Mouse (Mus musculus) forebrain, embryonic 14.5 days (tissue): Measurements from ENCODE around the gene Ankrd27. TPM values are rescaled to one million over a fixed set of nuclear protein-coding genes. Genes with fewer than 3 reads are reported as not detected.
"Not testable (repeated sequence)": the region's sequence is repeated elsewhere in the genome, so short reads cannot be mapped to it uniquely, and the experiment has no call there.

Experiments used
- ATAC-seq: fragments of 200-750 bp; cut with Nextera tagmentation; 2 replicates; pipeline ENCODE4 v1.8.0; 2017; ENCODE audit warnings: mild to moderate bottlenecking, moderate library complexity
- DNase-seq: peaks from one replicate; pipeline ENCODE4 v3.0.0-alpha.2; 2015; ENCODE audit warnings: low spot score
- H3K27ac ChIP-seq: fragments of 300-500 bp; sonication (generic); 2 replicates; pipeline ENCODE4 v1.5.1; 2014; ENCODE audit warnings: low read depth, mild to moderate bottlenecking, control low read depth, low read length, moderate library complexity
- H3K27me3 ChIP-seq: fragments of 300-500 bp; sonication (generic); replicated peaks from 2 replicates; pipeline ENCODE4 v1.6.1; 2014; ENCODE audit warnings: low read length, control low read depth, mixed read lengths; ENCODE audit not compliant: control insufficient read depth, insufficient read depth
- H3K36me3 ChIP-seq: fragments of 300-500 bp; sonication (generic); 2 replicates; pipeline ENCODE4 v1.6.1; 2014; ENCODE audit warnings: low read length, control low read depth; ENCODE audit not compliant: control insufficient read depth, insufficient read depth
- H3K4me1 ChIP-seq: fragments of 300-500 bp; sonication (generic); 2 replicates; pipeline ENCODE4 v1.6.1; 2014; ENCODE audit warnings: antibody characterized with exemption, low read length, control low read depth; ENCODE audit not compliant: control insufficient read depth, insufficient read depth
- H3K4me2 ChIP-seq: fragments of 300-500 bp; sonication (generic); 2 replicates; pipeline ENCODE4 v1.6.1; 2014; ENCODE audit warnings: mild to moderate bottlenecking, control low read depth, low read length
- H3K4me3 ChIP-seq: fragments of 300-500 bp; sonication (generic); 2 replicates; pipeline ENCODE4 v1.5.1; 2014; ENCODE audit warnings: low read depth, low read length, control low read depth
- H3K9ac ChIP-seq: fragments of 300-500 bp; sonication (generic); 2 replicates; pipeline ENCODE4 v1.6.1; 2014; ENCODE audit warnings: mild to moderate bottlenecking, low read length, control low read depth, moderate library complexity
- H3K9me3 ChIP-seq: fragments of 300-500 bp; sonication (generic); replicated peaks from 2 replicates; pipeline ENCODE4 v1.6.1; 2016; ENCODE audit warnings: low read length, control low read depth, mixed read lengths; ENCODE audit not compliant: control insufficient read depth
- WGBS: fragments of 180-500 bp; shearing (Covaris S2); extraction: QIAGEN DNeasy Blood & Tissue Kit; methylation state at CpG from one replicate; pipeline ENCODE4 v1.1.7; 2014; 5-methylcytosine and 5-hydroxymethylcytosine counted together
- polyA plus RNA-seq: library from polyadenylated mRNA; unstranded; fragments of >200 nt; fragmentation: Nextera tagmentation; extraction: Ambion mirVana; gene quantifications from 2 replicates; pipeline ENCODE4 v1.2.1, GENCODE M21; 2014

Ankrd27 gene
- polyA plus RNA-seq, 1 experiment from 2014 or later: 21.8 TPM

DNA sequence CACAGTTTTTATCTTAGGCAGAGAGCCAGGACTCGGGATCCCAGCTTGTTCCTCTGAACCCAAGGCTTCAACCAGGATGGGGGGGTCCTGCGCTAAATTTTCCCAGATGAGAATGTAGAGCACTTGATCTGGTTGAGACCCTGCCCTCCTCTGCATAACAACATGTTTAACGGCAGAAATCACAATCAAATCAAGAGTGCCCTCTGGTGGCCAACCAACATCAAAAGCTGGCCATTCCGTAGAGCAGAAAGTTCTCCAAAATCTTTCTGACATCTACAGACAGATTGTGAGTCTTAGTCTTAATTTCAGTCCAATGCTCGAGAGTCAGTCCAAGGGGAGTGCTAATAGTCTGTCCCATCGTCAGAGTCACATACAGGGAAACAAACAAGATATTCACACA lies 15.2 kb upstream of the Ankrd27 start:
- 17% methylated on average over 6 of the region's 6 CpGs for WGBS
- H3K4me3 ChIP-seq, H3K4me1 ChIP-seq, H3K4me2 ChIP-seq, H3K9ac ChIP-seq, H3K27ac ChIP-seq, H3K27me3 ChIP-seq, H3K9me3 ChIP-seq, H3K36me3 ChIP-seq, ATAC-seq, DNase-seq: not testable (repeated sequence)

DNA sequence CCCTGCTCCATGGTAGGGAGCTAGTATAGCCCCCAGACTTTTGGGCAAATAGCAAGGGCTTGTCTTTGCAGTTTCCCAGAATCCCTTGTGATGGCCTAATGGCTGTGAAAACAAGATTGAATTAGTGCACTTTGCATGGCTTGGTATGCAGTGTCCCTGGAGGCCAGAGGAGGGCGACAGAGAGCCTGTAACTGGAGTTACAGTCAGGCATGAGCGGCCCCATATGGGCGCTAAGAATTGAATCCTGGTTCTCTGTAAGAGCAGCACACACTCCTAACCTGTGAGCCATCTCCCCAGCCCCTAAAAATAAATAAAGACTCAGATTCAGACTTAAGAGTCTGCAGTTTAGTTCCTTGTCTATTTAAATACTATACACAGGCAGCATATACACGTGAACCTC lies 6.2 kb upstream of the Ankrd27 start:
- Histone ChIP-seq H3K36me3 (no peaks in the 10 kb centered on the region), H3K27me3 (peaks cover 23% of the 10 kb centered on the region), H3K4me2 (no peak overlapping the region), H3K4me1 (0 out of 2 replicates have a peak, but pooled peaks cover under 1% of the 10 kb centered on the region), H3K4me3 (no peak overlapping the region), H3K9me3 (no peaks in the 10 kb centered on the region), H3K9ac (no peak overlapping the region), H3K27ac (no peak overlapping the region)
- DNase-seq (peak; percentile 25), ATAC-seq (no peak)
- WGBS: 29% methylated on average over 4 of the region's 4 CpGs

DNA sequence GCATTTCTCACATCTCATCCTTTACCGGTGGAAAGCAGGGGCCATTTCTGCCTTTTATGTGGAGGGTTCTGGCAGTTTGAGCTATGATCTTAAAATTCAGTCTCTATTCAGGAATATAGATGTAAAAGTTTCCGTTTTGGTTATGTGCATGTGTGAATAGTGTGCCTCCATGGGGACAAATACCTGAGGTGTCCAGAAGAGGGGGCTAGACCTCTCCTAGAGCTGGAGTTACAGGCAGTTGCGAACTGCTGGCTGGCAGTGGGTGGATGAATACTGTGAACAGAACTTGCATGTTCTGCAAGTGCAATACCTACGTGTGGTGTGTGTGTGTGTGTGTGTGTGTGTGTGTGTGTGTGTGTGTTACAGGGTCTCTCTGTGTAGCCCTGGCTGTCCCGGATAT lies 3.3 kb upstream of the Ankrd27 start:
- H3K36me3 ChIP-seq: no peaks in the 10 kb centered on the region
- no peaks in the 10 kb centered on the region for H3K9me3 ChIP-seq
- no peak for ATAC-seq
- no peak overlapping the region for H3K4me3 ChIP-seq
- peaks cover 9% of the 10 kb centered on the region for H3K4me1 ChIP-seq
- H3K27me3 ChIP-seq: peaks cover 29% of the 10 kb centered on the region
- 69% methylated on average over 5 of the region's 5 CpGs for WGBS
- DNase-seq: no peak
- no peak overlapping the region for H3K27ac ChIP-seq
- H3K4me2 ChIP-seq: no peak overlapping the region
- no peak overlapping the region for H3K9ac ChIP-seq

DNA sequence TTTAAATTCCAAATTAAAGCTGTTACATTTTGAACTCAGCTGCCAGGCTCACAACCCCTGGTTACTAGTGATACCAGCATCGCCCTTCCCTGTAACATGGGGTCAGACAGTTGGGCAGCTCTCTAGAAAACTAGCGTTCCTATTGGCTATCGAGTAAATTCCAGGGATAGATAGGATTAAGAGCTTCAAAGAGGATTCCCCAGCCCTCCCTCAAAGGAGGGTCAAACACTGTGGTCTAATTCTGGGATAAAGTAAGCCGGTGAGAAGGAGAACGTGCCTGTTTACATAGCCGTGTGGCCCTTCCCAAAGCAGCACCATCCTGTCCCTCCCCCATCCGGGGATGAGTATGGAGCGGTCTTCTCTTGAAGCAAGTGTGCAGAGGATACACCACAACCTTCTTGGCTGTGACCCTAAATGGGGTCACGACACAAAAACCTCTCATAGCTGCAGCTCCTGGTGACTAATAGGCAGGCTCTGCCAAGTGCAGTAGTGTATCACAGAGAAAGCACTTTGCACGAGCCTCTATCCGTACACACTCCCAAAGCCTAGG lies 2.5 kb upstream of the Ankrd27 start:
- Histone ChIP-seq H3K4me1 (peaks cover 9% of the 10 kb centered on the region), H3K4me2 (no peak overlapping the region), H3K9me3 (no peaks in the 10 kb centered on the region), H3K9ac (no peak overlapping the region), H3K4me3 (no peak overlapping the region), H3K27me3 (peaks cover 29% of the 10 kb centered on the region), H3K27ac (no peak overlapping the region), H3K36me3 (no peaks in the 10 kb centered on the region)
- ATAC-seq (no peak), DNase-seq (no peak)
- WGBS: 8% methylated on average over 11 of the region's 11 CpGs

DNA sequence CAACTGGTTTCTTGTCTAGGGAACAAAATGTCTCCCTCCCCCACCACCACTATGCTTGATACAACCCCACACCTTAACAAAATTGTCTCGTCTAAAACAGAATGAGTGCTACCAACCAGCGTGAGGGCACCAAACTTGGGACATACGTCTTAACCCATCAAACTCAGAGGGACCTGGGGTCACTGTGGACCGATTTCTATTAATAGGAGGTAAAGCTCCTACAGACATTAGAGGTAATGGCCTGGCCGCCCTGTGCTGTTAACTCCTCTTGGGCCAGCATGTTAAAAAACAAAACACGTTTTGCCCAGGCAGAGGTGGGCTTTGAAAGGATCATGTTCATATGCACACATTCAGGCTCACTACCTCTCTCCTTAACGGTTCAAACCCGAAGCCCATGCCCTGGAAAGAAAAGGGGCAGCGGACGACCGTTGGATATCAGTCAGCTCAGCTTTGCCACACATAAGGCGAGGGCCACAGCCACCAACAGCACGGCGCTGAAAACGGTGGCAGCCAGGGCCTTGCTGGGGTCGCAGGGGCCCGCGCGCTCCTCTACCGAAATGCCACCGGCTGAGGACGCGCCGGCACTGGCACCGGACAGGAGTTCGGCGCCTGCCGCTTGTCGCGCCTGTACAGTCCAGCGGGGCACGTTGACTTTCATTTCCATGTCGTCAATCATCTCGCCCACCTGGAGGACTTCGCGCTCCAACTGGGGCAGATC lies 1.8 kb upstream of the Ankrd27 start:
- Histone ChIP-seq H3K4me1 (peaks cover 9% of the 10 kb centered on the region), H3K27ac (no peak overlapping the region), H3K27me3 (peaks cover 29% of the 10 kb centered on the region), H3K36me3 (no peaks in the 10 kb centered on the region), H3K9ac (peak overlapping the region; percentile 35), H3K4me3 (peak overlapping the region; percentile 77), H3K9me3 (no peaks in the 10 kb centered on the region), H3K4me2 (peak overlapping the region; percentile 99)
- ATAC-seq (no peak), DNase-seq (no peak)
- WGBS: 3% methylated on average over 36 of the region's 36 CpGs

DNA sequence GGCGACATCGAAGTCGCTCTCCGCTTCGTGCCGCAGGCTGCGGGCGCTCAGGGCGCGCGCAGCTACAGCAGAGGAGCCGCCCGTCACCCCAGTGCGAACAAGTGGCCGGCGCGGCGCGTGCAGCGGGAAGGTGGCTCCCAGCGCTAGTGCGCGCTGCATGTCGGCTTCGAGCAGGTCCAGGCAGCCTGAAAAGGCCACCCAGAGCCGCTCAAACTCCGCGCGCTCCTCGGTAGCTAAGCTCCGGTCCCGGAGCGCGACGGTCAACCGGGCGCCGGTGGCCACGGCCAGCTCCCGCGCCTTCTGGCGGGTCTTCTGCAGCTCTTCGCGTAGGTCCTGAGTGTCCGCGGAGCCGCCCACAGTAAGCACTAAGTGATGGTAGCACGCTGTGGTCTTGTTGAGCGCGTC lies 1.3 kb upstream of the Ankrd27 start:
- Histone ChIP-seq H3K27ac (no peak overlapping the region), H3K4me2 (peak overlapping the region; percentile 99), H3K9me3 (no peaks in the 10 kb centered on the region), H3K27me3 (peaks cover 29% of the 10 kb centered on the region), H3K4me1 (peaks cover 9% of the 10 kb centered on the region), H3K36me3 (no peaks in the 10 kb centered on the region), H3K9ac (peak overlapping the region; percentile 35), H3K4me3 (peak overlapping the region; percentile 77)
- no peak for ATAC-seq
- under 1% methylated on average over 50 of the region's 50 CpGs for WGBS
- peak; percentile 56 for DNase-seq

DNA sequence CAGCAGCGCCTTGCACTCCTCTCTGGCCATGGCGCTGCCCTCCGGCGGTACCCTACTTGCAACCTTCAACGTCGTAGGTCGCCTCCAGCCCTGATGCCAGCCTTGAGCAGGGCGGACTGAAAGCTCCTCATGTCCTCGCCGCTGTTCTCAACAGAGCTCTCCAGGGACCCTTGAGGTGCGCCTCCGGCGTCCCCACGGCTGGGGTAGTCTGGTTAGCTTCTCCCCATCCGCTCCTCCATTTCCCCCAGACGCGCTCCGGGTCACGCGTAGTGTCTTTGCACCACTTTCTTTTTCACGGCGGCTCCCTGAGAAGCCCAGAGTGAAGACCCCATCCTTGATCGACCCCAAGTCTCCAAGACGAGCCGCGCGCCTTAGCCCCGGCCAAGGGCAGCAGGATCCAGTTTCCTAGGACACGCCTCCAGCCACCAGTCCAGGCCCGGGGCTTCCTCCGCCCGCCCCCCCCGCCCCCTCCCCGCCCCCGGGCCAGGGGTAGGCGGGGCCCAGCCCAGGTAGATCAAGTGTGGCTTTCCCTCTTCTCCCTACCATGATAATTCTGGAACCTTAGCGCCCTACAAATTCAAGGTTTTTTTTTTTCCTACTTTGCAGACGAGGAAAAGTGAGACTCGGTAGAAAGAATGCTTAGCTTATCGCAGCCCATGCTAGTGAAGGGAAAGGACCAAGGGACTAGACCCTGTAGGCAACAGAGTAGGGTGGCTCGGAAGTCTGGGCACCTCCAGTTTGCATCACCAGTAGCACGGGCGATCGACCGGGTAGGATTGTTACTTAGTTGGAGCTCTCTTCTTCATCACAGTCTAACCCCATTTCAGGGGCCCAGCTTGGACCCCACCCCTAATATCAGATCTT lies 621 bp upstream of the Ankrd27 start, which contains the start of gene Rgs9bp:
Rgs9bp (minus strand) TSS at position 392 of the 864 bp plus-strand sequence.
- H3K27ac ChIP-seq: no peak within 1 kb of the TSS; the same call in 1 of the 2 replicates
- DNase-seq (peak; percentile 44), ATAC-seq (peak; percentile 56)
- H3K9me3 ChIP-seq: no peaks in the 10 kb centered on the region
- H3K27me3 ChIP-seq: peaks cover 29% of the 10 kb centered on the region
- peak within 1 kb of the TSS; percentile 76 for H3K9ac ChIP-seq
- no peaks in the 10 kb centered on the region for H3K36me3 ChIP-seq
- peak within 1 kb of the TSS; percentile 99 for H3K4me2 ChIP-seq
- peaks cover 9% of the 10 kb centered on the region for H3K4me1 ChIP-seq
- H3K4me3 ChIP-seq: peak within 1 kb of the TSS; percentile 77
- WGBS: under 1% methylated on average over 45 of the region's 45 CpGs

DNA sequence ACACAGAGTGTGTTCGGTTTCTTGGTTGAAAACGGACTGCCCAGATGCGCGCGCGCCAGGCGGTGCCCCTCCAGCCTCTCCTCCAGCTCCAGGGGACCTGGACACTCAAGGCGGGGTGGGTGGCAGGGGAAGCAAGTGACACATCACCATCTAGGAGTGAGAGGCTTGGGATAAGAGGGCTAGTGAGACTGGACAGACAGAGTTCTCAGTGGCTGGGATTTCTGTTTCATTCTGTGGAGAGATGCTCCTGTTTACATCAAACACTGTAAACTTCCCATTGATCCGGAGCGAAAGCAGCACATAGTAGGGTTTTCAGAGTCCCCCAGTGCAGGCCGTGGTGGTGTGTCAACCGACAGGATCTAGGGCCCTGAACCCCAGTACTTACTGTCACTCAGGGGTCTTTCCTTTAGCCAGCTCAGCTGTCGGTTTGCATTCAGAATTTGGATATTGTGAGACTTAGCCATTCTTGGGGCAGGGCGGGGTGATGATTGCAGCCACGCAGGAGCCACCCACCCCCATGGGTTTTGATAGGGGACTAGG lies 932 bp downstream of the Ankrd27 start:
- DNase-seq (no peak), ATAC-seq (no peak)
- 22% methylated on average over 15 of the region's 15 CpGs for WGBS
- Histone ChIP-seq H3K9ac (peak overlapping the region; percentile 76), H3K4me3 (peak overlapping the region; percentile 77), H3K27me3 (peaks cover 29% of the 10 kb centered on the region), H3K4me1 (peaks cover 9% of the 10 kb centered on the region), H3K4me2 (peak overlapping the region; percentile 99), H3K9me3 (no peaks in the 10 kb centered on the region), H3K27ac (no peak overlapping the region), H3K36me3 (peaks cover 1% of the 10 kb centered on the region; the same call in 1 of the 2 replicates)
